Mouse (Mus musculus): Measurements from ENCODE around the gene Rnf216.

Rnf216 gene

GRCm38 (mm10) chr5:143054703-143055102 lies 58.1 kb downstream of the Rnf216 start:
- DNase-seq (ENCODE audit: extremely low spot score, low spot score) = no peak

GRCm38 (mm10) chr5:143053132-143053972 lies 59.4 kb downstream of the Rnf216 start:
- DNase-seq (ENCODE audit: extremely low spot score, low spot score) = no peak

DNA sequence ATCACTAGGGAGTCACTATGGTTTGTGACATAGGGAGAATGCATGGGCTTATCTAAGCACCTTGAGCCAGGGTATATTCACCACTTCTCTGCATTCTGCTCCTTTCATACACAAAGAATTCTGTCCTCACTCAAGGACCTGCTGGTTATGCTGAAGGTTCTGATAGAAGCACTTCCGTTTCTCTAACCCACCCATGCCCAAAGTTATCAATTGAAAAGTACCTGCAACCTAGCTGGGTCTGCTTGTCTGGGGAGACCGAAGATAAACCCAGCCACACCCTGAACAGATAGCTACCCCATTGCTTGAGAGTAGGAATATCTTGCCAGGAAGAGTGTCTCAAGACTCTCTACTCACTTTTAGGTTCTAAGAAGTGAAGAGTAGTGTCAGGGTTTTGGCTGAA lies 60.1 kb downstream of the Rnf216 start:
- no peak for DNase-seq (ENCODE audit: extremely low spot score, low spot score)

GRCm38 (mm10) chr5:143051851-143052250 lies 60.9 kb downstream of the Rnf216 start:
- DNase-seq (ENCODE audit: extremely low spot score, low spot score) = no peak

- no peak for DNase-seq (ENCODE audit: extremely low spot score, low spot score)
Measured at GRCm38 (mm10) chr5:143050273-143050672, 62.5 kb downstream of the Rnf216 start.

DNA sequence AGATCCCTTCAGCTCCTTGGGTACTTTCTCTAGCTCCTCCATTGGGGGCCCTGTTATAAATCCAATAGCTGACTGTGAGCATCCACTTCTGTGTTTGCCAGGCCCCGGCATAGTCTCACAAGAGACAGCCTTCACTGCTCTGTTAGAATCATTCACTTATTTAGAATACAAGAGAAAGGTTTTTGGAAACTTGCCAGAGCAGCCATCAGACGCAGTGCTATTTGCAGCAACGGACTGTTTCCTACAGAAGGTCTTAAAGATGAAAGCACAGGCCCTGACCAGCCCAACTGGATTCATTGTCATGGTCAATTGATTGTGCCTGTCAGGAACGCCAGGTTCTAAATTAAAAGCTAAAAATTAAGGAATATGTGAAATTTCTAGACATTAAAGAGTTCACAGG lies 63.0 kb downstream of the Rnf216 start:
- DNase-seq (ENCODE audit: extremely low spot score, low spot score) = no peak

GRCm38 (mm10) chr5:143049013-143049385 lies 63.8 kb downstream of the Rnf216 start:
- DNase-seq (ENCODE audit: extremely low spot score, low spot score) = no peak

- DNase-seq (ENCODE audit: extremely low spot score, low spot score) = no peak
Measured at GRCm38 (mm10) chr5:143048232-143049012, 64.4 kb downstream of the Rnf216 start.

GRCm38 (mm10) chr5:143047586-143047985 lies 65.2 kb downstream of the Rnf216 start:
- no peak for DNase-seq (ENCODE audit: extremely low spot score, low spot score)

DNA sequence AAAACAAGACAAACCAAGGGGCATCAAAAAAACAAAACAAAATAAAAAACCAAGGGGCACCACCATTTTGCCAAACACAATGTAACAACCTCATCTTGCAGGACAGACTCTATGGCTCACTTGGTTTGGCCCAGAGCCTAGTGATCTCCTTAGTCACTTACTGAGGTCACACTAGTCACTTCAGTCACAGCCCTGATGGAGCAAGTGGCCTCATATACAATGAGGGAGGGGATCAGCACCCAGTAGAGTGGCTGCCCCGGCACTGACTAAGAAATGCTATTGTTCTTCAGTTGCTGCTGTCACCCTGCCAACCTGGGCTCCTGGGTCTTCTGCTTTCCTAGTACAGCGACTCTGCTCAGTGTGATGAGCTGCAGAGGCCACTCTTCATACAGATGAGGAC lies 68.9 kb downstream of the Rnf216 start:
- DNase-seq (ENCODE audit: extremely low spot score, low spot score) = no peak

GRCm38 (mm10) chr5:143043285-143043684 lies 69.5 kb downstream of the Rnf216 start:
- DNase-seq (ENCODE audit: extremely low spot score, low spot score) = no peak

DNA sequence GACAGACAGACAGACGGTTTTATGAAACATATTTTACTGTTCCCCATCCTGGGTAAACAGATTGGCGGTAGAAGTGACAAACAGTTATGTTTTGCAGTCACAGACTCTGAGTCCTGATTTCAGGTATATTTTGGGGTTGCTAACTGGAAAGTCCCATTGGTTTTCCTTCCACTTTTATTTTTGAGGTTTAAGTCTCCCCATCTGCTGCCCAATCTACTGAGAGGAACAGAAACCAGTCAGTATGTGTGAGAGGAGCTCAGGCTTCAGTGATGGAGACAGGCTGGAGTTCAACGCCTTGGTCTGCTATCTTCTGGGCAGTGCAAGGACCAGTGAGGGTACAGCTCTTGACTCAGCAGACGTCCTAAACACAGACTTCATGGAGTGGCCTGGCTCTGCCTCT lies 74.0 kb downstream of the Rnf216 start:
- no peak for DNase-seq (ENCODE audit: extremely low spot score, low spot score)

DNA sequence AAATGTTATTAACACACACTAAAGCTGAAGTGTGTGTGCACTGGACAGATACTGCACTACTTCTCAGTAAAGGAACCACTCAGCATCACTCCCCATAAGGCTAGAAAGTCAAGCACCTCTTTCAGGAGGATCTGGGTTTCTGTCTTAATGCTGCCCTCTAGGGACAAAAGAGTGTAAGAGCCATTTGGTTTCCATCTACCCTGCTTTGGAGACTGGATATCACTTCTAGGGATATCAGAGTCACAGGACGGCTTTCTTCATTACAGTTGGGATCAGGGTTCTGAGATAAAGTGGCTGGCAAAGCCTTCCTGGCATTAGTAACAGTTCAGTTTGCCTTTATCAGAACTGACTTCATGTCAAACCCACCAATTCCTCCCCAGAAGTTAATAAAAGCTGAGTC lies 75.6 kb downstream of the Rnf216 start:
- DNase-seq (ENCODE audit: extremely low spot score, low spot score) = no peak

- DNase-seq (ENCODE audit: extremely low spot score, low spot score) = no peak
Measured at GRCm38 (mm10) chr5:143036052-143036451, 76.7 kb downstream of the Rnf216 start.

DNA sequence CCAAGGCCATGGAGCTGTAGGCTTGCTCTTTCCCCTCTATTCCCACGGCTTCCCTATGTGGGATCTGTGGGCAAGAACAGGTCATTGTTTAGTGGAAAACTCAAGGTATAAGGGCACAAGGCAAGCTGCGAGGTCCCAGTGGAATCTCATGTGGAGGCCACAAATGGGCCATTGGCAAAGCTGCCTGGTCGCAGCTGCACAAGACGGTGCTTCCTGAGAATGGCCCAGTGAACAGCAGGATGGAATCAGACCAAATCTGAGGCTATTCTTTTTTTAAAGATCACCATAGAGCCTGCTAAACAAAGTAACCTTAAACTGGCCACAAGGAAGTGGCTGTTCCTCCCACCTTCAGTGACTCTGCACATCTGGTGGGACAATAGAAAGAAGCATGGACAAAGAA lies 77.5 kb downstream of the Rnf216 start:
- DNase-seq (ENCODE audit: extremely low spot score, low spot score) = no peak

DNA sequence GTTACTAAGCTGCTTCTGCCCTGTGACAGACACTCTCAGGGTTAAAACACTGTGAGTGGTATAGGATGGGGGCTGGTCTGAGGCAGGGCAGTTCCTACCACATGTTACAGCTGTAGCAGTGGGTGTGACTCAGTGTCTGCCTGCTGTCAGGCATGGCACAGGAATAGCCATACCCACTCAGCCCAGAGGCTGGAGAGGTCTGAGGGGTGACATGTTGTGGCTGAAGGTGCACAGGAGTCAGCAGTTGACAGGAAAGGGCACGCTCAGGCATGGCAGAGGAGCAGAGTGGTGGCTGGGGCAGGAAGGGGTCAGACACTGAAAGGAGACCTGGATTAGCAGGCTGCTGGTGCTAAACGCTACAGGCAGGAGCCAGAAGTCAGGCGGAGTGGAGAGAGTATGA lies 78.7 kb downstream of the Rnf216 start:
- DNase-seq (ENCODE audit: extremely low spot score, low spot score) = no peak

GRCm38 (mm10) chr5:143033277-143033676 lies 79.5 kb downstream of the Rnf216 start:
- no peak for DNase-seq (ENCODE audit: extremely low spot score, low spot score)

DNA sequence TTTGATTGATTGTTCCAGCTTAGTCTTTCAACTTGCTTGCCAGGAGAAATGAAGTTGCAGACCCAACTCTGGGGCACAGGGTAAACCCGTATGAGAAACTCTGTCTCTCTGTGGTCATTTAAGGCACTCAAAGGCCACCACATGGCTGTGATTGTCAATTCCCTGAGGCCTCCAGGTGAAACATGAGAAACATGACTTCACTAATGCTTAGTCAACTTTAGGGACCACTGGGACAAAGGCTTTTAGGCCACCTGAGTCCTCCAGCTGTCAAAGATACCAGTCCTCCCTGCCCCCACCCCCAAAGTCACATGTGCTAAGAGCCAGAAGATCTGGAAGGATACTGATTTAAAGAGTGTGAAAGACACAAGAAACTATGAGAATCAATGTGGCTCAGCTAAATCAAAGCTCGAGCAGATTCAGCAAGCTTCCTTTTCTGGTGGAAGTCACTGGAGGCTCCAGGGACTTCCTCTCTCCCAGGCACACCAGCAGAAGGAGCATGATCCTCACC lies 80.1 kb downstream of the Rnf216 start:
- DNase-seq (ENCODE audit: extremely low spot score, low spot score) = no peak

- DNase-seq (ENCODE audit: extremely low spot score, low spot score) = no peak
Measured at GRCm38 (mm10) chr5:143031681-143032080, 81.1 kb downstream of the Rnf216 start.

GRCm38 (mm10) chr5:143031193-143031592 lies 81.6 kb downstream of the Rnf216 start:
- DNase-seq (ENCODE audit: extremely low spot score, low spot score) = no peak

- no peak for DNase-seq (ENCODE audit: extremely low spot score, low spot score)
Measured at GRCm38 (mm10) chr5:143023887-143024286, 88.9 kb downstream of the Rnf216 start.

DNA sequence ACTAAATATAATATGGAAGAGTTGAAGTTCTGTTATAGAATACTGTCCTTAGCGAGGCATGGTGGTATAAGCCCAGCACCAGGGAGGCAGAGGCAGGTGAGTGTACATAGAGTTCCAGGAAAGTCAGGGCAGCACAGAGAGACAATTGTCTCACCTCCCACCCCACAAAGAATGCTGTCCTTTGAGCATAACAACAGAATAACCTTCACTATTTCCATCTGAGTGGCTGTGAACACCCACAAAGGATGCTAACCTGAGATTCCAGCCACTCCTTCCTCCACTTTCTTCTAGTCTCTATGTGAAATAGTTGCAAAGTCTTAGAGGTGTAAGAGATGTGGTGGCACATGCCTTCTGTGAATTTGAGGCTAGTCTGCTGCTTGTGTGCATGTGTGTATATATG lies 89.8 kb downstream of the Rnf216 start:
- DNase-seq (ENCODE audit: extremely low spot score, low spot score) = no peak
